Mouse (Mus musculus): ENCODE measurements around the gene Ncf1. TPM values are rescaled to one million over a fixed set of nuclear protein-coding genes. Genes with fewer than 3 reads are reported as not detected.

Ncf1 gene
- polyA plus RNA-seq, 1 experiment from 2014 or later = 26.5 TPM

DNA sequence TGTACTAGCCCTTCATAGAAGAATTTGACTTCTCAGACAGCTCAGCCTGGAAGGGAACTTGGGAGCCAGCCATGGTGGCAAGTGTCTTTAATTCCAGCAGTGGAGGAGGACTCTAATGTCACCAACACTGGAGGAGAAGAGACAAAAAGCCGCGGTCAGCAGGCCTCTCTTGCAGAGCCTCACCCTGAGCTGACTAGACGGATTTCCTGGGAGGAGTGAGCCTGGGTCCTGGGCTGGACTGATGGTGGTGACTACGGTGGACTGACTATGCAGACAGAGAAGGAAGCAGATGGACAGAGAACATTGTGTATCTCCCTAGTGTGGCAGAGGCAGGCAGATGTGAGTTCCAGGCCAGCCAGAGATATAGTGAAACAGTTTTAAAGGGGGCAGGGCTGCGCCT lies 2.0 kb upstream of the Ncf1 start:
- no peaks in the 10 kb centered on the region for H3K9me3 ChIP-seq (replicated peaks; ENCODE audit: control insufficient read depth, low read length)
- no peaks in the 10 kb centered on the region for H3K27me3 ChIP-seq (ENCODE audit: control insufficient read depth, insufficient read depth, low read depth, low read length)
- 0 out of 2 replicates have a peak, but pooled peaks have one; percentile 6 for ATAC-seq (ENCODE audit: low read depth)
- no peak overlapping the region for H3K4me2 ChIP-seq (ENCODE audit: low read depth, low read length)
- 41% methylated on average over 5 of the region's 5 CpGs for WGBS (ENCODE audit: insufficient replicate concordance)
- no peak overlapping the region for H3K4me3 ChIP-seq (ENCODE audit: low read depth, low read length)
- H3K9ac ChIP-seq (ENCODE audit: low read depth, low read length) = no peak overlapping the region
- H3K4me1 ChIP-seq (ENCODE audit: control insufficient read depth, low read depth, low read length) = peaks cover 29% of the 10 kb centered on the region
- H3K36me3 ChIP-seq (ENCODE audit: control insufficient read depth, insufficient read depth) = no peaks in the 10 kb centered on the region
- H3K27ac ChIP-seq (ENCODE audit: low read length) = peak overlapping the region; percentile 71

GRCm38 (mm10) chr5:134228249-134228638 lies 1.2 kb downstream of the Ncf1 start:
- peaks cover 11% of the 10 kb centered on the region for H3K4me1 ChIP-seq (ENCODE audit: control insufficient read depth, low read depth, low read length)
- H3K36me3 ChIP-seq (ENCODE audit: control insufficient read depth, insufficient read depth) = no peaks in the 10 kb centered on the region
- peak overlapping the region; percentile 38 for H3K9ac ChIP-seq (ENCODE audit: low read depth, low read length)
- H3K27ac ChIP-seq (ENCODE audit: low read length) = peak overlapping the region; percentile 53
- ATAC-seq (ENCODE audit: low read depth) = no peak
- H3K27me3 ChIP-seq (ENCODE audit: control insufficient read depth, insufficient read depth, low read depth, low read length) = no peaks in the 10 kb centered on the region
- no peaks in the 10 kb centered on the region for H3K9me3 ChIP-seq (replicated peaks; ENCODE audit: control insufficient read depth, low read length)
- no peak overlapping the region for H3K4me2 ChIP-seq (ENCODE audit: low read depth, low read length)
- peak overlapping the region; percentile 47 for H3K4me3 ChIP-seq (ENCODE audit: low read depth, low read length)
- WGBS (ENCODE audit: insufficient replicate concordance) = 48% methylated on average over 6 of the region's 6 CpGs

DNA sequence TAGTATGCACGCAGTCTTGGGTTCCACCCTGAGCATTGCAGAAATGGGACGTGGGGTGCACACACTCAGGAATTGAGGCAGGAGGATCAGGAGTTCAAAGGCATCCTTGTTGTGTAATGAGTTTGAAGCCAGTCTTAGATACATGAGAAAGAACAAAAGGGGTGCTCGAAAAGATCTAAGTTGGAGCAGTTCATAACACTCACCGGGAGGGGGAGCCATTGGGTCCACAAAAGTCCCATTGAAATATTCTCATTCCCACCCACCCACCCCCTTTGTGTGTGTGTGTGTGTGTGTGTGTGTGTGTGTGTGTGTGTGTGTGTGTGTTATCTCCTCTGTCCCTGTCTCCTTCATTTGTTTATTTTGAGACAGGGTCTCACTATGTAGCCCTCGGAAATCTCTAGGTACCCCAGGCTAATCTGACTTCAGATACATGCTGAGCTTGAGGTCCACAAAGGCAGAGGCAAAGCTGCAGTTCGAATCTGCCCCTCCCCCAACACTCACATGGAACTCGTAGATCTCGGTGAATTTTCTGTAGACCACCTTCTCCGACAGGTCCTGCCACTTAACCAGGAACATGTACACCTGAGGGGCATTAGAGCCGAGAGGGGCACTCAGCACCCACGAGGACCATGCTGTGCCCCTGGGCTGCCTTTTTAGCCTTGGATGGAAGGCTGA lies 1.7 kb downstream of the Ncf1 start:
- 26% methylated on average over 11 of the region's 11 CpGs for WGBS (ENCODE audit: insufficient replicate concordance)
- H3K27me3 ChIP-seq (ENCODE audit: control insufficient read depth, insufficient read depth, low read depth, low read length) = no peaks in the 10 kb centered on the region
- ATAC-seq (ENCODE audit: low read depth) = no peak
- H3K4me1 ChIP-seq (ENCODE audit: control insufficient read depth, low read depth, low read length) = peaks cover 6% of the 10 kb centered on the region
- no peaks in the 10 kb centered on the region for H3K36me3 ChIP-seq (ENCODE audit: control insufficient read depth, insufficient read depth)
- no peaks in the 10 kb centered on the region for H3K9me3 ChIP-seq (replicated peaks; ENCODE audit: control insufficient read depth, low read length)
- H3K9ac ChIP-seq (ENCODE audit: low read depth, low read length) = peak overlapping the region; percentile 38
- H3K4me2 ChIP-seq (ENCODE audit: low read depth, low read length) = no peak overlapping the region
- peak overlapping the region; percentile 12; the same call in 1 of the 2 replicates for H3K27ac ChIP-seq (ENCODE audit: low read length)
- peak overlapping the region; percentile 47 for H3K4me3 ChIP-seq (ENCODE audit: low read depth, low read length)

GRCm38 (mm10) chr5:134226946-134227345 lies 2.5 kb downstream of the Ncf1 start:
- ATAC-seq (ENCODE audit: low read depth) = no peak
- no peak overlapping the region for H3K27ac ChIP-seq (ENCODE audit: low read length)
- 59% methylated on average over 12 of the region's 12 CpGs for WGBS (ENCODE audit: insufficient replicate concordance)
- H3K27me3 ChIP-seq (ENCODE audit: control insufficient read depth, insufficient read depth, low read depth, low read length) = peaks cover 4% of the 10 kb centered on the region
- H3K4me3 ChIP-seq (ENCODE audit: low read depth, low read length) = peak overlapping the region; percentile 47
- no peaks in the 10 kb centered on the region for H3K36me3 ChIP-seq (ENCODE audit: control insufficient read depth, insufficient read depth)
- no peaks in the 10 kb centered on the region for H3K9me3 ChIP-seq (replicated peaks; ENCODE audit: control insufficient read depth, low read length)
- H3K4me2 ChIP-seq (ENCODE audit: low read depth, low read length) = peak overlapping the region; percentile 8; the same call in 1 of the 2 replicates
- peaks cover 3% of the 10 kb centered on the region for H3K4me1 ChIP-seq (ENCODE audit: control insufficient read depth, low read depth, low read length)
- peak overlapping the region; percentile 24; the same call in 1 of the 2 replicates for H3K9ac ChIP-seq (ENCODE audit: low read depth, low read length)

- Histone ChIP-seq H3K4me2 (ENCODE audit: low read depth, low read length) (no peak overlapping the region), H3K36me3 (ENCODE audit: control insufficient read depth, insufficient read depth) (no peaks in the 10 kb centered on the region), H3K4me1 (ENCODE audit: control insufficient read depth, low read depth, low read length) (peaks cover 5% of the 10 kb centered on the region), H3K9me3 (replicated peaks; ENCODE audit: control insufficient read depth, low read length) (no peaks in the 10 kb centered on the region), H3K27me3 (ENCODE audit: control insufficient read depth, insufficient read depth, low read depth, low read length) (peaks cover 6% of the 10 kb centered on the region), H3K4me3 (ENCODE audit: low read depth, low read length) (no peak overlapping the region; the same call in 1 of the 2 replicates), H3K27ac (ENCODE audit: low read length) (no peak overlapping the region), H3K9ac (ENCODE audit: low read depth, low read length) (no peak overlapping the region)
- ATAC-seq (ENCODE audit: low read depth) = no peak
- 50% methylated on average over 30 of the region's 30 CpGs for WGBS (ENCODE audit: insufficient replicate concordance)
Measured at GRCm38 (mm10) chr5:134225110-134225901, 4.1 kb downstream of the Ncf1 start.

GRCm38 (mm10) chr5:134221708-134222150 lies 7.7 kb downstream of the Ncf1 start:
- WGBS (ENCODE audit: insufficient replicate concordance) = 12% methylated on average over 36 of the region's 36 CpGs
- Histone ChIP-seq H3K27me3 (ENCODE audit: control insufficient read depth, insufficient read depth, low read depth, low read length) (peaks cover 6% of the 10 kb centered on the region), H3K9me3 (replicated peaks; ENCODE audit: control insufficient read depth, low read length) (no peaks in the 10 kb centered on the region), H3K36me3 (ENCODE audit: control insufficient read depth, insufficient read depth) (no peaks in the 10 kb centered on the region), H3K4me3 (ENCODE audit: low read depth, low read length) (peak overlapping the region; percentile 13; the same call in 1 of the 2 replicates), H3K4me1 (ENCODE audit: control insufficient read depth, low read depth, low read length) (peaks cover 5% of the 10 kb centered on the region), H3K27ac (ENCODE audit: low read length) (no peak overlapping the region), H3K9ac (ENCODE audit: low read depth, low read length) (no peak overlapping the region), H3K4me2 (ENCODE audit: low read depth, low read length) (peak overlapping the region; percentile 45)
- ATAC-seq (ENCODE audit: low read depth) = 0 out of 2 replicates have a peak, but pooled peaks have one; percentile 15

- Histone ChIP-seq H3K4me2 (ENCODE audit: low read depth, low read length) (no peak overlapping the region), H3K27me3 (ENCODE audit: control insufficient read depth, insufficient read depth, low read depth, low read length) (peaks cover 6% of the 10 kb centered on the region), H3K9ac (ENCODE audit: low read depth, low read length) (no peak overlapping the region), H3K36me3 (ENCODE audit: control insufficient read depth, insufficient read depth) (no peaks in the 10 kb centered on the region), H3K4me3 (ENCODE audit: low read depth, low read length) (no peak overlapping the region), H3K4me1 (ENCODE audit: control insufficient read depth, low read depth, low read length) (peaks cover 5% of the 10 kb centered on the region), H3K27ac (ENCODE audit: low read length) (no peak overlapping the region), H3K9me3 (replicated peaks; ENCODE audit: control insufficient read depth, low read length) (no peaks in the 10 kb centered on the region)
- 32% methylated on average over 4 of the region's 4 CpGs for WGBS (ENCODE audit: insufficient replicate concordance)
- ATAC-seq (ENCODE audit: low read depth) = no peak
Measured at GRCm38 (mm10) chr5:134221278-134221677, 8.1 kb downstream of the Ncf1 start.

DNA sequence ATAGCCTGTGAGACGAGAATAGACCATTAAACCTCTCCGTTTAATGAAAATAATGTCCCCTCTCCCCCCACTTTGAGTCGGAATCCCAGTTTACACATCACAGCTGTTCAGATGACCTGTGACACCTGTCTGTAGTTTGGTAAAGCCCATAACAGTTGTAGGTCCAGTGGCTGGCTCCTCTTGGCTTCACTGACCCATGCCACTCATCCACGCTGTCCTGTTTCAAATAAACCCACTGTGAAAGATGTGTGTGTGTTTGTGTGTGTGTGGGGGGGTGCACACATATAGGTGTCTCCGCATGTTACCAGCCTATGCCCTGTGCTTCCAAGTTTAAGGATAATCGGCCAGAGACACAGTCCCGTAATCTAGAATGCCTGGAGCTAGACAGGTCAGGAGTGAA lies 11.5 kb downstream of the Ncf1 start:
- 68% methylated on average over 7 of the region's 7 CpGs for WGBS (ENCODE audit: insufficient replicate concordance)
- peaks cover 6% of the 10 kb centered on the region for H3K27me3 ChIP-seq (ENCODE audit: control insufficient read depth, insufficient read depth, low read depth, low read length)
- H3K4me3 ChIP-seq (ENCODE audit: low read depth, low read length) = no peak overlapping the region
- no peak for ATAC-seq (ENCODE audit: low read depth)
- no peak overlapping the region for H3K9ac ChIP-seq (ENCODE audit: low read depth, low read length)
- H3K4me2 ChIP-seq (ENCODE audit: low read depth, low read length) = no peak overlapping the region
- no peaks in the 10 kb centered on the region for H3K9me3 ChIP-seq (replicated peaks; ENCODE audit: control insufficient read depth, low read length)
- peaks cover 5% of the 10 kb centered on the region for H3K4me1 ChIP-seq (ENCODE audit: control insufficient read depth, low read depth, low read length)
- H3K36me3 ChIP-seq (ENCODE audit: control insufficient read depth, insufficient read depth) = no peaks in the 10 kb centered on the region
- H3K27ac ChIP-seq (ENCODE audit: low read length) = no peak overlapping the region

All from liver, embryonic 16.5 days (tissue).